Mouse (Mus musculus): ENCODE results near the gene Cox10.

Cox10 gene

DNA sequence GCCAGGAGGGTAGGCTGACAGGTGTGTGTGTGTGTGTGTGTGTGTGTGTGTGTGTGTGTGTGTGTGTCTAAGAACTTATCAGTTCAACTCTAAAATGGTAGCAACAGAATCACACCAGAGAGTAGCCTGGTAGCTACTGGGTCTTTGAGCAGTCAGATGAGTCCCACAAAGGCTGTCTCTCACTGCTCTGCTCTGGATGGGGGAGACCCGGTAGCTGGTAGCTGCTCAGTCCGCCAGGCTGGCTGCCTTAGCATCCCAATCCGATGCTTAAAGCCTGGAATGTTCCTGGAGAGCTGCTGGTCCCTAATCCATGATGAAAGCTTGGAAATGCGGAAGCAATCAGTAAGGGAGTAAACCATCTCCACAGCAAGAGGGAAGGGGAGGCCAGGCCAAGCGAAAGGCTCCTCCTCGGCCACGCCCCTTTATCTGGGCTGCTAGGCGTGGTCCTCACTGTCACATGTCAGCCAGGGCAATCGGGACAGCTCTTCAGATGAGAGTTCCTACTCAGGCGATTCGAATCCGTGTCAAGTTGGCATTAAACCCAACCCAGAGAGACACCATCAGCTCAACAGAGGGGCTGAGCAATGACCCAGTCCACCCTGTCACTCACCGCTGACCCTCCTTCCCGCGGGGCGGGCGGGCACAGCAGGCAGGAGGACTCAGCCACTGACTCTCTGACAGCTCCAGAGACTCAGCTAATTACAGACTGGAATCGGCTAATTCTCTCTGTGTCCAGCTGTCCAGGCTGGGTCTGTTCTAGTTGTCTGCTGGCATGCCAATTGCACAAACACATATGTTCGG, 127.2 kb downstream of the Cox10 start:
- DNase-seq, result peak; percentile 65 to 75

DNA sequence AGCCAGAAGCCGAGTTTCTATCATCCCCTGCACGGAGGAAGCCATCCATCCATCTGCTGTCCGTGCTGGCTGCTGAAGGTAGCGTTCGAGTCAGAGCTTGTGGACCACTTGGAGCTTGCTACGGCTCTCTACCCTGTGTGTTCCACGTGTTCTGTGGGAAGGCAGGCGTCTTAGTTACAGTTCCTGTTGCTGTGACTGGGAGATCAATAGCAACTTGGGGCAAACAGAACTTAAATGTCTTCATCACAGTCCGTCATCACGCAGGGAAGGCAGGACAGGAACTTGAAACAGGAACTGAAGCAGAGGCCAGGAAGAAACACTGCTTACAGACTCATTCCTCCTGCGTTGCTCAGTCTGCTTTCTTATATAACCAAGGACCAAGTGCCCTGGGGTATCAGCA, 130.9 kb downstream of the Cox10 start:
- DNase-seq, result no peak

GRCm38 (mm10) chr11:63947024-63947423, 132.2 kb downstream of the Cox10 start:
- DNase-seq, result no peak

DNA sequence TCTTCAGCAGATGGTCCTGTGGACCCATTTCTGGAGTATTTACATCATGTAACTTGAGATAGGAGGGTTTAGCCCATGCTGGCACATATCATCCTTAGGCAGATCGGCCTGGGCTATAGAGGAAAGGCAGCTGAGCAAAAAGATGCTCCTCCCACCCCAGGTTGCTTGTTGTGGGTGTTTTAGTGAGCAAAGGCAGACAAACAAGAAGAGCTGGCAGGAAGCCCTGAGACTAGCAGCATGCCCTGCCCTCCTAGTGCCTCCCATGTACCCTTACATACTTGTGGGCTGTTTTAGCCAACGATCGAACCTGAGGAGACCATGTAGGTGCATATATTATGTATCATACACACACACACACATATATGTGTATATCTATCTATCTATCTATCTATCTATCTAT, 135.3 kb downstream of the Cox10 start:
- no peak for DNase-seq

DNA sequence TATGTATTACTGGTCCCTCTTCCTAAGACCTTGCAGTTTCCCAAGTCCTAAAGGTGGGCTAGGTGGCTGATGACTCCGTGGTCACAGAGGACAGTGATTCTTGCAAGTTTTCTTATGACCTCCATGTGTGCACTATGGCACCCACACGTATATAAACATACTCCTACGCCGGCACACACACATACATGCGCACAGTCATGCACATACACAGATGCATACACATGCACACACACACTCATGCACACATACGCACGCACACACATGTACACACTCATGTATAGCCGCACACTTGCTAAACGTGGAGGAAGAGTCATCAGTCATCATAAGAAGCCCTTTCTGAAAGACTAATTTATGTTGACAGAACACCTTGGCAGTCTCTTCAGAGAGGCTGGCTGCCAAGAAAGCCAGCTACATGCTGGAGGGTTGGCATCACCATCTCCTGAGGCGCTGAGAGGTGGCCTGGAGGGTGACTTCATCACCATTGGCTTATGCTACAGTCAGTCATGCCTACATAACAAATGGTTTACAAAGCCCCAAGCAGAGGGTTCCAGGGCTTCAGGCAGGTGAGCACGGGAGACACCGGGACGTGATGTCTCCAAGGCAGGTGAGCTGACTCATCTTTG, 135.9 kb downstream of the Cox10 start:
- DNase-seq, result no peak

DNA sequence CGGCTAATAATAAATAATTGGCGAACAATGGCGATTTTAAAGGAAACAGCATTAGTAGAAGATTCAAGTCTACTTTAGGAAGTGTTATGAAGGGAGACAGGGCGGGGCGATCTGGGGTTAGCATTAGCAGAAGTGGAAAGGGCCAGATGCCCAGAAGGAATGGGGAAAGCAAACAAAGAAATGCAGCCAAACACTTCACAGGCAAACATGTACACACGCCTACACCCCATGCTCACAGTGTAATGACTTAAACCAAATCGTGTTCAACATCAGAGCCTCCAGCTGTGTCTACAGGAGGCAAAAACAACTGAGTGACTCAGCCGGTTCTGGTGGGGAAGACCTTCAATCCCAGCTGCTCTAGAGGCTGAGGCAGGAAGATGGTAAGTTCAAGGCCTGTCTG, 137.1 kb downstream of the Cox10 start:
- DNase-seq, result no peak

GRCm38 (mm10) chr11:63936641-63937040, 142.6 kb downstream of the Cox10 start:
- no peak for DNase-seq

DNA sequence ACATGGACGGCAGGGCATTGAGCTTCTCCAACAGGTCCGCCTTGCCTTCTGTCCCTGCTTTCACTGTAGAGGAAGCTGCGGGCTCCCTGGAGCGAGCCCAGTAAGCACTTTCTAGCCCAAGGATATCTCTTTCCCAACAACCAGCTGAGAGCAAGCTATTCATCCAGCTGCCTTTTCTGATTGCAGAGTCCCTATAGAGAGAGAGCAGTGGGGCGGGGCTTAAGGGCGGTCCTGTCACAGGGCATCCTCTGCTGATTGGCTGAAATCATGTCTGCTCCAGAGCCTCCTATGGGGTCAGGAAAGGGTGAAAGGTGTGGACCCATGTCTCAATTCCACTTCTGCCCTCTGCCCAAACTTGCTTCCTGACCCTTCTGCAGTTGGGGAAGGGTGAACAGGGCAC, 152.4 kb downstream of the Cox10 start:
- no peak for DNase-seq

- DNase-seq, result peak; percentile 88 to 92
Measured at GRCm38 (mm10) chr11:63925161-63925582, 154.1 kb downstream of the Cox10 start.

GRCm38 (mm10) chr11:63924286-63924930, 154.9 kb downstream of the Cox10 start:
- DNase-seq, result peak; percentile 53 to 64

DNA sequence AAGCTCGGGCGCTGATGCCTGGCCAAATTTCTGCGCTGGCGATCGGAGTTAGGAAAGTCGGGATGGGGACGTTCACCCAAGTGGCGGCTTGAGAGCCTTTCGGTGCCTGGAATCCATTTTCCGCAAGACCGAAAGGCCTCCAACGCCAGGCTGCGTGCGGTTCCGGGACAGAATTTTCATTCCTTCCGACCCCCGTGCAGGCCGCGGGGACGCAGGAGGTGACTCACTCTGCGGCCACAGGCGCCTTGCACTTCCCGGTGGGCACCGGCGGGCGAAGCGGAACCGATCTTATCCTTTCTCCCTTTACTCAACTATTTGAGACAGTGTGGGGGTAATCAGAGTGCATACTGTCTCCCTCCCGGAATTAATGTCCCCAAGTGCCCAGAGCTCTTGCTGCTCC, 155.9 kb downstream of the Cox10 start:
- peak; percentile 56 to 60 for DNase-seq

DNA sequence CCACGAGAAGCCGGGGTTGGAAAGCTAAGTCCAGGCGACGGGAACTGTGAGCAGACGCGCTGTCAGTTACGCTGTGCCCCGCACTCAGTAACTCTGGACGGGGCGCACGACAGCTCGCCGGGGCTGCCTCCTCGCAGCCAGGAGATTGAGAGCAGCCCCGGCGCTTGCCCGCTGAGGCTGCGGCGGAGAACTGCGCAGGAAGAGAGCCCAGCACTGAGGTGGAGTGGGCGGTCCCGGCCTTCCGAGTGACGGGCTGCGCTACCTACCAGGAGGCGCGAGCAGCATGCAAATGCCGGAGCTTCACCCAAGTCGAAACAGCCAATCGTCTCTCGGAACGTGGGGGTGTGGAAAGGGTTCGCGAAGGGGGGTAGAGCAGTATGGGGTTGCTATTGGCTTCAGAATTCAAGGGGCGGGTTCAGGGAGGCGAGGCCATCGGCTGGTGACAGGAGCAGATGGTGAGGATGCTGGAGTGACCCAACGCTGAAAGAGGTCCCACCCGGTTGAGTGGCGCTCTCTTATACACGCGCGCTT, 157.1 kb downstream of the Cox10 start, which contains the start of gene Hs3st3b1:
Gene Hs3st3b1 (minus strand): TSS at position 200 of the 531 bp plus-strand sequence.
- DNase-seq, result peak; percentile 95 to 97

- peak; percentile 50 to 67 for DNase-seq
Measured at GRCm38 (mm10) chr11:63921044-63921951, 158.0 kb downstream of the Cox10 start.

DNA sequence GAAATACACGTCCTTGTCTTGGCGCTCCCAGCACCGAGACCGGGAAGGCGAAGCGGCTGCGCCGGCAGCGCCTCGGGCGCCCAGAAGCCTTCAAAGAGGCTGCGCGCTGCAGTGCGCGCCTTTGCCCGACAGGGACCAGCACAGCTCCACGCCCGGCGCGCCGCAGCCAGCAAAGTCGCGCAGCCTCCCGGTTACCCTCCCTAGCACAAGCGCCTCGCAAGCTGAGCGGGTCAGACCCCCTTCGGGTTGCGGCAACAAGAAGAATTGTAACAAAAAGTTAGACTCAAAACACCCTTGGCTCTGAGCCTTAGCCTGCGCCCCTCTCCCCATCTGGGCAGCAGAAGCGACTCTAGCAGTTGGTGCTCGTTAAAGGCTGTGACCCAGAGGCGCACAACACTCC, 158.7 kb downstream of the Cox10 start:
- peak; percentile 88 to 92 for DNase-seq

DNA sequence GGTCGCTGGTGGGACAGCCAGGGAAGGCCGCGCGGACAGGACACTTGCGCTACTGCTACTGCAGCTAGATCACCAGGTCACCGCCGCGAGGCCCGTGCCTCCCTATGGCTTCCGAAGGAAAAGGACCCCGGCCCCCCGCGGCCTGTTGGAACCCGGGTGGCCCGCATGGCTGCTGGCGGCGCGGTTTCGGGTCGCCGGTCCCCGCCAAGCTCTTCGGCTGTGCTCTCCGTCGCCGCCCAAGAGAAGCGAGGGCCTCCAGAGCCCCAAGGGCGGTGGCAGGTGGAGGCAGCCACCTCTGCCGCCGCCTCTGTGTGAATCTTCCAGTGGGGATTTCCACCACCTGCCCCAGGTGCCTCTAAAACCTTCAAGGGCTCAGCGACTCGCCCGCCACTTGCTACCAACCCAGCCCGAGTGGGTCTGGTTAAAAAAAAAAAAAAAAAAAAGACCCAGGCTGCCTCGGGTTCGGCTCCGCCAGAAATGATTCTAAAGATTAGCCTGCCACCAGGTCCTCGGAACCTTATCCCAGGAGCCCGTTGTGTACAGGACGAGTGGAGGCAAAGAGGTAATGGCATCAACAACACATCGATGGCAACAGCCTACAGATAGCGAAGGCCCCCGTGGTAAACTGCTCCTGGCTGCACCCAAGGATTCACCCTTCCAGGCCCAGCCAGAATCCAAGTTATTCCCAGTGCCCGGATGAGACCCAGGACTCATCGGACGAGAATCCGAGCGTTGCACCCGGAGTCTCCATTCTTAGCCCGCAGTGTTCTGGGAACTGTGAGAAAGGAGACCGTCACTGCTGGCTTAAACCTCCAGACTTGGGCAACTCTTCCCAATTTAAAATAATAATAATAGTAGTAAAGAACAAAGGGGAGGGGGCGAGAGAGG, 159.8 kb downstream of the Cox10 start:
- peak; percentile 56 to 66 for DNase-seq

- DNase-seq, result peak; percentile 61 to 75
Measured at GRCm38 (mm10) chr11:63918321-63919105, 160.8 kb downstream of the Cox10 start.

DNA sequence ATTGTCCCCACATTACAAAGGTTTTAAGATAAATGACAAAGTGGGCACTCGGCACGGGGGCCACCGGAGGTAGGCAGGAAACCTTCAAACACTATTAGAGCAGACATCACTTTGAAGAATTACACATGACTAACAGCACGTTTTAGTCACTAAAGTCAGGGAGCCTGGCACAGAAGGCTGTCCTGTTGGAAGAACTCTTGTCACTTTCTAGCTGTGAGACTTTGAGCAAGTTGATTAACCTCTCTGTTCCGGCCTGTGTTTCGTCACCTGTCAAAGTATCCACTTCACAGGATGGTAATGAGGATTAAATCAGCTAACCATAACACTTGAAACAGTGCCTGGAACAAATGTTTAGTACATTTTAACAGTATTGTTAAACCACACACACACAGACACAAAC, 161.7 kb downstream of the Cox10 start:
- DNase-seq, result no peak

DNA sequence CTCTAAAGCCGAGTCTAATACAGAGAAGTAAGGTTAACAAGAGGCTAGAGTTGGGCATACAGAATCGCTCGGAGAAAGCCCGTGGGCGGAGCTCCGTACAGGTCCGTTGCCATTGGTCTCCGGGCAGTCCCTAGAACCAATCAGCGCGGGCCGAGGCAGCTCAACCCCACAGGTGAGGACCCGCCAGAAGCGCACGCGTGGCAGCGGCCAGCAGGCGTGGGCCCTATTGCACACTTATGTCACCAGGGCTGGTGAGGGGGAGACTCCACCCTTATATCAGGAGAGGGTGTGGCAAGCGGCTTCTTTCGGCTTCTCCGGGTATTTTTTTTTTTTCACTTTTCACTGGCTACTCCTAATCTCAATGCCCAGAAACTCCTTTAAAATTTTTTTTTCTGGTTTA, 164.9 kb downstream of the Cox10 start:
- peak; percentile 82 to 90 for DNase-seq

DNA sequence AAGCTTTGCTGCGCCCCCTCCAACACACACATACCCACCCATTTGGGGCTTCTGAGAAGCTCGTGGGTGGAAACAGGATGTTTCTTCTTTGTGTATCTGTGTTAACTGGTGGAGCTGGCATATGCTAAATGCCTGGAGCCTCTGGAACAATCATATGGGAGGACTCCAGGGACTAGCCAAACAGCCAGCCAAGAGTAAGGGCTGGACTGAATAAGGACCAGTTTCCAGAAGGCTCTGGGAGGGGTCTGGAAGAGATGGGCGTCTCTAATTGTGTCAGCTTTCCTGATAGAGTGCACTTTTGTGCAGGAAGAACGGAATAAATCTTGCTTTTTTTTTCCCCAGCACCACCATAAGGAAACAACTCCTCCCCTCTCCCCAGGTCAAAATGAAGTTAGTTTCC, 165.3 kb downstream of the Cox10 start:
- no peak for DNase-seq

All from kidney, postnatal 4 days (tissue).